Mouse (Mus musculus) heart, postnatal 10 days (tissue): Measurements from ENCODE around the gene Abcf1. TPM values are rescaled to one million over a fixed set of nuclear protein-coding genes. Genes with fewer than 3 reads are reported as not detected.

Experiments
- microRNA-seq, 2 experiments: library from miRNA; unstranded; fragments of <30 nt; microRNA quantifications; one replicate each; pipeline ENCODE4 v1.2.0; 2022
- total RNA-seq, 2 experiments: library from RNA; stranded (reverse); gene quantifications; 2 replicates each; pipeline ENCODE4 v1.2.3; 2021

Gene Abcf1
- total RNA-seq, 2 experiments from 2014 or later: 64.0 to 67.4 TPM

Small RNA genes lying within 50 kb of the gene (microRNA-seq; reads per million reads assigned to microRNA genes)
- gene Mir1894 (0 to 0.70 reads per million in 2 experiments), gene Mir877 (33.6 to 71.3 reads per million in 2 experiments)

Other genes with a start within 250 kb of the Abcf1 start
- gene Ier3, start 148.1 kb downstream of the Abcf1 start, total RNA-seq: 10 to 100 TPM; 18.7 to 25.9 TPM
- 100 to 1,000 TPM; 114 to 124 TPM for gene Flot1, start 146.5 kb downstream of the Abcf1 start, total RNA-seq
- gene Tubb5, start 131.5 kb downstream of the Abcf1 start, total RNA-seq: 100 to 1,000 TPM; 358 to 363 TPM
- 10 to 100 TPM; 20.4 to 22.1 TPM for gene Mdc1, start 128.2 kb downstream of the Abcf1 start, total RNA-seq
- 10 to 100 TPM; 12.6 to 13.5 TPM for gene Nrm, start 108.4 kb downstream of the Abcf1 start, total RNA-seq
- gene Ppp1r18, start 104.2 kb downstream of the Abcf1 start, total RNA-seq: 10 to 100 TPM; 27.9 to 29.6 TPM
- 10 to 100 TPM; 24.7 to 29.2 TPM for gene Dhx16, start 89.9 kb downstream of the Abcf1 start, total RNA-seq
- 10 to 100 TPM; 64.8 to 69.8 TPM for gene 2310061I04Rik, start 72.3 kb downstream of the Abcf1 start, total RNA-seq
- gene Atat1, start 59.7 kb downstream of the Abcf1 start, total RNA-seq: 10 to 100 TPM; 12.1 to 16.3 TPM
- gene Mrps18b, start 53.4 kb downstream of the Abcf1 start, total RNA-seq: 10 to 100 TPM; 52.8 to 56.2 TPM
- gene Ppp1r10, start 53.3 kb downstream of the Abcf1 start, total RNA-seq: 10 to 100 TPM; 43.3 to 45.1 TPM
- gene Gnl1, start 10.1 kb upstream of the Abcf1 start, total RNA-seq: 10 to 100 TPM; 32.8 to 33.1 TPM
- gene Prr3, start 10.5 kb upstream of the Abcf1 start, total RNA-seq: 10 to 100 TPM in 1 of 2 experiments, 1 to 10 TPM in 1; 7.9 to 11.0 TPM
- gene H2-T24, start 50.8 kb upstream of the Abcf1 start, total RNA-seq: 1 to 10 TPM; 2.2 to 3.3 TPM
- 10 to 100 TPM; 16.6 TPM for gene H2-T23, start 63.1 kb upstream of the Abcf1 start, total RNA-seq
- 10 to 100 TPM; 11.0 to 11.8 TPM for gene H2-T22, start 73.0 kb upstream of the Abcf1 start, total RNA-seq
- under 1 TPM in 1 of 2 experiments, not detected in 1; 0.15 TPM for gene Gm6034, start 73.2 kb upstream of the Abcf1 start, total RNA-seq
- 1 to 10 TPM; 2.1 to 2.4 TPM for gene Gm11127, start 88.6 kb upstream of the Abcf1 start, total RNA-seq
- under 1 TPM in 1 of 2 experiments, not detected in 1; 0.26 TPM for gene Gm19684, start 151.9 kb upstream of the Abcf1 start, total RNA-seq
- not detected for gene Gm7030, start 159.7 kb upstream of the Abcf1 start, total RNA-seq
- under 1 TPM in 1 of 2 experiments, not detected in 1; 0.24 TPM for gene Gm8909, start 198.8 kb upstream of the Abcf1 start, total RNA-seq
- under 1 TPM in 1 of 2 experiments, not detected in 1; 0.34 TPM for gene H2-T3, start 220.5 kb upstream of the Abcf1 start, total RNA-seq